Mouse (Mus musculus) MEL (cell line): Measurements from ENCODE around the gene Kmt5c. TPM values are rescaled to one million over a fixed set of nuclear protein-coding genes. Genes with fewer than 3 reads are reported as not detected.

Experiments
- DNase-seq: peaks from one replicate; pipeline ENCODE4 v3.0.0; 2011; ENCODE audit warnings: low read depth, low spot score
- H3K27ac ChIP-seq: 2 replicates; pipeline ENCODE4 v1.5.1; 2012; ENCODE audit warnings: low read depth, mild to moderate bottlenecking, control low read depth, low read length, moderate library complexity; ENCODE audit not compliant: control insufficient read depth
- H3K27me3 ChIP-seq, 2 experiments: fragments of 150-350 bp in 1 of 2; sonication (generic) in 1 of 2; 2 replicates each; pipeline ENCODE4 v1.6.1; 2012; ENCODE audit warnings: low read length in 2 of 2, mild to moderate bottlenecking in 2 of 2, improper control_type of control experiment in 1 of 2, moderate library complexity in 1 of 2; ENCODE audit not compliant: insufficient read depth in 2 of 2, control insufficient read depth in 1 of 2
- H3K36me3 ChIP-seq, 2 experiments: 2 replicates each; pipeline ENCODE4 v1.6.1; 2012 to 2014; ENCODE audit warnings: low read length in 2 of 2, improper control_type of control experiment in 1 of 2, inconsistent platforms in 1 of 2, mild to moderate bottlenecking in 1 of 2; ENCODE audit not compliant: insufficient read depth in 2 of 2, control insufficient read depth in 1 of 2
- H3K4me1 ChIP-seq, 2 experiments: fragments of 150-350 bp in 1 of 2; sonication (generic) in 1 of 2; 2 replicates each; pipeline ENCODE4 v1.6.1; 2012; ENCODE audit warnings: low read length in 2 of 2, improper control_type of control experiment in 1 of 2, mild to moderate bottlenecking in 1 of 2; ENCODE audit not compliant: insufficient read depth in 2 of 2, control insufficient read depth in 1 of 2
- H3K4me3 ChIP-seq, 2 experiments: fragments of 150-350 bp in 1 of 2; sonication (generic) in 1 of 2; 2 replicates each; pipeline ENCODE4 v1.5.1; 2012; ENCODE audit warnings: low read depth in 2 of 2, low read length in 2 of 2, mild to moderate bottlenecking in 2 of 2, moderate library complexity in 2 of 2, control low read depth in 1 of 2, improper control_type of control experiment in 1 of 2; ENCODE audit not compliant: control insufficient read depth in 1 of 2, insufficient read depth in 1 of 2
- H3K79me2 ChIP-seq: 2 replicates; pipeline ENCODE4 v1.6.1; 2012; ENCODE audit warnings: mild to moderate bottlenecking, low read length, moderate library complexity; ENCODE audit not compliant: control insufficient read depth, poor library complexity, insufficient read depth
- H3K9ac ChIP-seq: 2 replicates; pipeline ENCODE4 v1.6.1; 2012; ENCODE audit warnings: low read depth, mild to moderate bottlenecking, control low read depth, low read length, moderate library complexity; ENCODE audit not compliant: control insufficient read depth, poor library complexity, severe bottlenecking
- H3K9me3 ChIP-seq: fragments of 150-350 bp; sonication (generic); replicated peaks from 2 replicates; pipeline ENCODE4 v1.6.1; 2012; ENCODE audit warnings: mild to moderate bottlenecking, low read length, improper control_type of control experiment, moderate library complexity; ENCODE audit not compliant: insufficient read depth
- BHLHE40 ChIP-seq: IDR thresholded peaks from 2 replicates; pipeline ENCODE4 v1.6.1; 2012; ENCODE audit warnings: low read depth, mild to moderate bottlenecking, inconsistent platforms, low read length, improper control_type of control experiment, borderline replicate concordance
- CHD2 ChIP-seq: IDR thresholded peaks from 2 replicates; pipeline ENCODE4 v1.6.1; 2011; ENCODE audit warnings: low read length, improper control_type of control experiment
- EP300 ChIP-seq, 2 experiments: IDR thresholded peaks; 2 replicates each; pipeline ENCODE4 v1.6.1; 2011; ENCODE audit warnings: improper control_type of control experiment in 2 of 2, low read length in 2 of 2, low read depth in 1 of 2, mild to moderate bottlenecking in 1 of 2
- ETS1 ChIP-seq: IDR thresholded peaks from 2 replicates; pipeline ENCODE4 v1.6.1; 2012; ENCODE audit warnings: low read depth, mild to moderate bottlenecking, inconsistent platforms, low read length, improper control_type of control experiment, moderate library complexity
- GABPA ChIP-seq: IDR thresholded peaks from 2 replicates; pipeline ENCODE4 v1.6.1; 2012; ENCODE audit warnings: low read depth, mild to moderate bottlenecking, inconsistent platforms, low read length, improper control_type of control experiment, moderate library complexity
- HCFC1 ChIP-seq: IDR thresholded peaks from 2 replicates; pipeline ENCODE4 v1.6.1; 2012; ENCODE audit warnings: low read depth, mild to moderate bottlenecking, inconsistent platforms, low read length, improper control_type of control experiment, moderate library complexity
- JUND ChIP-seq: IDR thresholded peaks from 2 replicates; pipeline ENCODE4 v1.6.1; 2011; ENCODE audit warnings: low read depth, mild to moderate bottlenecking, improper control_type of control experiment, low read length
- KAT2A ChIP-seq: conservative IDR thresholded peaks from 2 replicates; pipeline ENCODE4 v1.6.1; 2012; ENCODE audit warnings: low read depth, low read length, improper control_type of control experiment, inconsistent platforms
- MAX ChIP-seq: IDR thresholded peaks from 2 replicates; pipeline ENCODE4 v1.6.1; 2011; ENCODE audit warnings: low read length, improper control_type of control experiment
- MAZ ChIP-seq: IDR thresholded peaks from 2 replicates; pipeline ENCODE4 v1.6.1; 2012; ENCODE audit warnings: low read depth, mild to moderate bottlenecking, inconsistent platforms, low read length, improper control_type of control experiment
- NELFE ChIP-seq: IDR thresholded peaks from 2 replicates; pipeline ENCODE4 v1.6.1; 2011; ENCODE audit warnings: low read depth, low read length, improper control_type of control experiment
- POLR2A ChIP-seq, 2 experiments: IDR thresholded peaks; 2 replicates each; pipeline ENCODE4 v1.6.1; 2011 to 2012; ENCODE audit warnings: low read length in 2 of 2, mild to moderate bottlenecking in 2 of 2, control low read depth in 1 of 2, improper control_type of control experiment in 1 of 2, low read depth in 1 of 2, moderate library complexity in 1 of 2; ENCODE audit not compliant: control insufficient read depth in 1 of 2, insufficient read depth in 1 of 2, poor library complexity in 1 of 2
- RAD21 ChIP-seq: IDR thresholded peaks from 2 replicates; pipeline ENCODE4 v1.6.1; 2011; ENCODE audit warnings: mild to moderate bottlenecking, low read depth, low read length, improper control_type of control experiment
- SMC3 ChIP-seq: IDR thresholded peaks from 2 replicates; pipeline ENCODE4 v1.6.1; 2011; ENCODE audit warnings: low read depth, low read length, improper control_type of control experiment
- TBP ChIP-seq: IDR thresholded peaks from 2 replicates; pipeline ENCODE4 v1.8.0; 2011; ENCODE audit warnings: low read depth, low read length, improper control_type of control experiment
- USF1 ChIP-seq: IDR thresholded peaks from 2 replicates; pipeline ENCODE4 v1.6.1; 2014; ENCODE audit warnings: low read depth, mild to moderate bottlenecking, inconsistent platforms, low read length, improper control_type of control experiment, moderate library complexity
- USF2 ChIP-seq, 2 experiments: IDR thresholded peaks; 2 replicates each; pipeline ENCODE4 v1.6.1; 2011 to 2012; ENCODE audit warnings: improper control_type of control experiment in 2 of 2, low read length in 2 of 2, borderline replicate concordance in 1 of 2, inconsistent platforms in 1 of 2, low read depth in 1 of 2, mild to moderate bottlenecking in 1 of 2; ENCODE audit not compliant: insufficient read depth in 1 of 2
- ZC3H11A ChIP-seq: IDR thresholded peaks from 2 replicates; pipeline ENCODE4 v1.6.1; 2012; ENCODE audit warnings: low read depth, mild to moderate bottlenecking, inconsistent platforms, low read length, improper control_type of control experiment
- ZKSCAN1 ChIP-seq: IDR thresholded peaks from 2 replicates; pipeline ENCODE4 v1.6.1; 2012; ENCODE audit warnings: low read depth, mild to moderate bottlenecking, inconsistent platforms, low read length, improper control_type of control experiment, moderate library complexity
- ZNF384 ChIP-seq: IDR thresholded peaks from 2 replicates; pipeline ENCODE4 v1.6.1; 2012; ENCODE audit warnings: low read depth, mild to moderate bottlenecking, inconsistent platforms, low read length, improper control_type of control experiment
- polyA plus RNA-seq, 2 experiments: library from polyadenylated mRNA; stranded (reverse) in 1 of 2; unstranded in 1 of 2; fragments of >175 nt in 1 of 2; fragments of >200 nt in 1 of 2; gene quantifications; 2 replicates each; pipeline versions ENCODE4 v1.2.1 to v1.2.4; 2012; ENCODE audit warnings: low replicate concordance in 2 of 2, low read depth in 1 of 2; ENCODE audit not compliant: insufficient read length in 2 of 2, insufficient read depth in 1 of 2, missing spikeins in 1 of 2
- total RNA-seq: library from RNA; depleted of rRNA; stranded (reverse); fragments of 300-350 nt; gene quantifications from 2 replicates; pipeline ENCODE4 v1.2.3, GENCODE M21; 2012

Kmt5c gene
- total and polyA plus RNA-seq, 3 experiments = 21.8 to 60.2 TPM; not detected in 1

DNA sequence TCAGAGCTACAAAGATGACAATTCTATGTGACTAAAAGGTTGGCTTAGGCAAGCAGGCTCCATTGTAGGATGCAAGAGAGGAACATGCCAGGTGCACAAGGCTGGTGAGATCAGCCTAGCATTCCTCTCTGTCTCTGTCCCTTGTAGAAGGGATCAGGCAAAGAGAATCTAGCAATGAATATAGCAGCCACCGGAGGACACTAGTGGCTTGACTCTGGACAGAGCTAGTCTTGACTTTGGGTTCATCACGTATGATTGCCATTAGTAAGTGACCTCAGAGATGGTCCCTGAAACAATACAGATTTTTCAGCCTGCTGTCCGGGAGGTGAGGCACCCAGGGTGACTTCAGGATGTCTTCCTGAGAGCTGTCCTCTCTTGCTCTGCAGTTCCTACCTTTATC is 27.3 kb upstream of the Kmt5c start:
- Histone ChIP-seq H3K4me1 (0 out of 4 replicates have a peak, but pooled peaks cover 0 to 2% of the 10 kb centered on the region in 2 experiments), H3K36me3 (no peaks in the 10 kb centered on the region), H3K27ac (no peak overlapping the region), H3K9ac (no peak overlapping the region), H3K27me3 (no peaks in the 10 kb centered on the region), H3K9me3 (no peaks in the 10 kb centered on the region), H3K4me3 (no peak overlapping the region), H3K79me2 (no peaks in the 10 kb centered on the region)
- TF ChIP-seq ZKSCAN1 = no peak
- no peak for TF ChIP-seq RAD21
- no peak for TF ChIP-seq CHD2
- no peak for TF ChIP-seq ETS1
- no peak for TF ChIP-seq MAX
- DNase-seq = no peak

DNA sequence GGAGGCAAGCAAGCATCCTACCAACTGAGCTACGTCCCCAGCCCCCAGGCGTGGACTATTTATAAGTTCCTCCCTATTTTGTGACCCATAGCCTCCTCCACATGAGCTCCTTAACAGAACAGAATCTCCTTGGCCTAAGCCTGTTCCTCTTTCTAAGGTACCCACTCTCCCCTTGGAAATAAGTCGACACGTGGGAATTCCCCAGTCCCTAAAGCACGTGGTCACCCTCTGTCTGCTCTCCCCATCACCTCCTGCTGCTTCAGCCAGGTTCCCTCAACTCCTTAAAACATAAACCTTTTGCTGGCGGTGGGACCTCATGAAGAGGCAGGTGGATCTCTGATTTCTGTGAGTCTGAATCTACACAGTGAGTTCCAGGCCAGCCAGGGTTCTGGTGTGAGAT is 23.0 kb upstream of the Kmt5c start:
- Histone ChIP-seq H3K9ac (no peak overlapping the region), H3K9me3 (no peaks in the 10 kb centered on the region), H3K27me3 (no peaks in the 10 kb centered on the region), H3K4me1 (0 out of 4 replicates have a peak, but pooled peaks cover 0 to 2% of the 10 kb centered on the region in 2 experiments), H3K36me3 (no peaks in the 10 kb centered on the region), H3K27ac (no peak overlapping the region), H3K79me2 (no peaks in the 10 kb centered on the region), H3K4me3 (no peak overlapping the region)
- no peak for DNase-seq
- no peak for TF ChIP-seq JUND
- no peak for TF ChIP-seq TBP
- no peak for TF ChIP-seq EP300 (IDR thresholded peaks at IDR 0.05; ENCODE audit: low read depth in 1 of 2, low read length in 2 of 2)
- no peak for TF ChIP-seq ZKSCAN1
- no peak for TF ChIP-seq NELFE
- TF ChIP-seq HCFC1 = no peak
- TF ChIP-seq BHLHE40 = no peak
- TF ChIP-seq GABPA = no peak
- TF ChIP-seq POLR2A (IDR thresholded peaks at IDR 0.05; ENCODE audit: control insufficient read depth in 1 of 2, insufficient read depth in 1 of 2, low read depth in 1 of 2, low read length in 2 of 2, poor library complexity in 1 of 2) = no peak
- no peak for TF ChIP-seq ZNF384
- no peak for TF ChIP-seq SMC3
- TF ChIP-seq CHD2 = no peak
- TF ChIP-seq KAT2A = no peak
- no peak for TF ChIP-seq MAZ

DNA sequence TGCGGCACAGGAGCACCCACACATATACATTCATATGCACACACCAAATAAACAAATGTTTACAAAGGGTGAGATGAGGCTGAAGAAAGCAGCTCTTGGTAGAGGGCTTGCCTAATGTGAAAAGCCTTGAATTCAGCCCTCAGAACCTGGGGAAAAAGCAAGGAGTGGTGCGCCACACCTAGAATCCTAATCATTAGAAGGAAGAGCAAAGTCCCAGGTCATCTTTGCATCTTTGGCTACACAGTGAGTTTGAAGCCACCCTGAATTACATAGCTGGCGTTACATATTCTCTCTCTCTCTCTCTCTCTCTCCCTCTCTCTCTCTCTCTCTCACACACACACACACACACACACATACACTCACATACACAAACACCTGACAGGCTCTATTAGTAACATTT is 20.6 kb upstream of the Kmt5c start:
- Histone ChIP-seq H3K4me3 (no peak overlapping the region), H3K79me2 (no peaks in the 10 kb centered on the region), H3K9me3 (no peaks in the 10 kb centered on the region), H3K27me3 (no peaks in the 10 kb centered on the region), H3K4me1 (peaks cover 0 to 4% of the 10 kb centered on the region in 2 experiments; a peak in 1 of 4 replicates), H3K36me3 (peaks cover 0 to 2% of the 10 kb centered on the region in 2 experiments; a peak in 1 of 4 replicates), H3K27ac (no peak overlapping the region), H3K9ac (no peak overlapping the region)
- DNase-seq = no peak
- no peak for TF ChIP-seq USF2 (IDR thresholded peaks at IDR 0.05; ENCODE audit: borderline replicate concordance in 1 of 2, insufficient read depth in 1 of 2, low read depth in 1 of 2, low read length in 2 of 2)
- TF ChIP-seq SMC3 = no peak
- no peak for TF ChIP-seq ZC3H11A
- TF ChIP-seq USF1 = no peak
